Comparison of ENCODE assay signal across 7 mouse cellular contexts in the genomic region with DNA sequence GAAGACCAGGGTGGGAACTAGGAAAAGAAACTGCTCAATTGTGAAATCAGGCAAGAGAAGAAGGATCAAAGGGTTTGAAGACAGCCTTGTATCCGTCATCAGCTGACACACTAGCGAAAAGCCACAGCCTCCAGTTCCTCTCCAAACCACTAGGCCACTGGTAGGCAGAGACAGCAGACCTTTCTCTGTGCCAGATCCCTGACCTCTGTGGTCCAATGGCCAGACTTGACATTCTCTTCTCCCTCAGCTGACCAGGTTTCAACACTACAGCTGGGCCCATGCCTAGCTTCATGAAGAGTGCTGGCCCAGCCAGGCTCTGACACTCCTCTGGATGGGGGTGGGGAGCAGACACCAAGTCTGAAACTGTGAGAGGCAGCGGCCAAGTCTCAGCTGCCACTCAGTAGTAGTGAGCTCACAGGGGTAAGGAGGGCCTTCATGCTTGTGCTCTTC. TPM values are rescaled to one million over a fixed set of nuclear protein-coding genes. Genes with fewer than 3 reads are reported as not detected.
DNase-seq lines count a peak whose midpoint lies in the region; ATAC-seq and TF ChIP-seq lines count a peak whose summit lies in the region.

No protein-coding gene starts in this region.

- no peak for TF ChIP-seq POLR2A in myocyte (IDR thresholded peaks at IDR 0.05; ENCODE audit: insufficient read length, low read depth)

- no peak overlapping the region for H3K4me2 ChIP-seq in midbrain, embryonic 16.5 days (ENCODE audit: low read length)
- peak overlapping the region; percentile 32 for H3K4me2 ChIP-seq in myocyte (ENCODE audit: low read depth)

- no peak overlapping the region for H3K4me3 ChIP-seq in midbrain, embryonic 10.5 days
- H3K4me3 ChIP-seq in midbrain, embryonic 16.5 days (ENCODE audit: low read depth, low read length): no peak overlapping the region
- no peak overlapping the region for H3K4me3 ChIP-seq in myocyte

- H3K79me2 ChIP-seq in myocyte (ENCODE audit: control insufficient read depth, insufficient read depth): peaks cover 8% of the 10 kb centered on the region

- peaks cover 53% of the 10 kb centered on the region for H3K4me1 ChIP-seq in midbrain, embryonic 10.5 days
- H3K4me1 ChIP-seq in midbrain, embryonic 16.5 days (ENCODE audit: control insufficient read depth, insufficient read depth, low read length): peaks cover 5% of the 10 kb centered on the region

- 70% methylated on average over 3 of the region's 3 CpGs for WGBS in midbrain, embryonic 10.5 days
- WGBS in midbrain, embryonic 16.5 days: 72% methylated on average over 3 of the region's 3 CpGs

- peak overlapping the region; percentile 46; the same call in 1 of the 2 replicates for H3K27ac ChIP-seq in midbrain, embryonic 10.5 days (replicated peaks)
- H3K27ac ChIP-seq in midbrain, embryonic 16.5 days (ENCODE audit: low read length): no peak overlapping the region

- no peak overlapping the region for H3K9ac ChIP-seq in midbrain, embryonic 16.5 days (ENCODE audit: low read depth, low read length)

- H3K9me3 ChIP-seq in midbrain, embryonic 10.5 days (replicated peaks): no peaks in the 10 kb centered on the region; the same call in 1 of the 2 replicates
- no peaks in the 10 kb centered on the region for H3K9me3 ChIP-seq in midbrain, embryonic 16.5 days (replicated peaks; ENCODE audit: control insufficient read depth, low read length, poor library complexity, severe bottlenecking)

- DNase-seq in midbrain, embryonic 10.5 days (ENCODE audit: low spot score): peak; percentile 11
- DNase-seq in adrenal gland, postnatal 14 days: peak; percentile 90
- DNase-seq in gastrocnemius, postnatal 25 days: peak; percentile 86
- DNase-seq in kidney, postnatal 14 days: peak; percentile 21

- H3K36me3 ChIP-seq in midbrain, embryonic 10.5 days: peaks cover 34% of the 10 kb centered on the region
- no peaks in the 10 kb centered on the region for H3K36me3 ChIP-seq in midbrain, embryonic 16.5 days (ENCODE audit: control insufficient read depth, insufficient read depth, low read length)
- H3K36me3 ChIP-seq in myocyte (ENCODE audit: control insufficient read depth, insufficient read depth): no peaks in the 10 kb centered on the region

- ATAC-seq in midbrain, embryonic 16.5 days: no peak
- no peak for ATAC-seq in activated CD4-positive, CD25-positive, alpha-beta regulatory T cell, adult 4 months

- no peaks in the 10 kb centered on the region for H3K27me3 ChIP-seq in midbrain, embryonic 10.5 days (ENCODE audit: low read depth, poor library complexity, severe bottlenecking)
- no peaks in the 10 kb centered on the region for H3K27me3 ChIP-seq in midbrain, embryonic 16.5 days (ENCODE audit: control insufficient read depth, insufficient read depth, low read depth, low read length)
- no peaks in the 10 kb centered on the region for H3K27me3 ChIP-seq in myocyte (ENCODE audit: control insufficient read depth, insufficient read depth, insufficient read length)

- H3ac ChIP-seq in myocyte (ENCODE audit: control insufficient read depth, insufficient read length): no peak overlapping the region

TF ChIP-seq in myocyte, 11 proteins besides CTCF, POLR2A, EP300 and RAD21:
- no peak for TF ChIP-seq SRF (IDR thresholded peaks at IDR 0.05; ENCODE audit: control insufficient read depth, insufficient read length, low read depth)
- TF ChIP-seq TCF12 (IDR thresholded peaks at IDR 0.05; ENCODE audit: insufficient read depth, poor library complexity, severe bottlenecking): no peak
- peak; percentile 62 for TF ChIP-seq USF1 (IDR thresholded peaks at IDR 0.05; ENCODE audit: low read depth)
- TF ChIP-seq E2F4 (IDR thresholded peaks at IDR 0.05; ENCODE audit: insufficient read depth): no peak
- TF ChIP-seq MYOD1 (IDR thresholded peaks at IDR 0.05; ENCODE audit: control insufficient read depth in 1 of 3, insufficient read length in 2 of 3, low read depth in 2 of 3): peak in 1 of 3 experiments; percentile 18
- TF ChIP-seq POLR2AphosphoS2 (IDR thresholded peaks at IDR 0.05; ENCODE audit: insufficient read length, low read depth): no peak
- TF ChIP-seq MAX (IDR thresholded peaks at IDR 0.05; ENCODE audit: low read depth): no peak
- TF ChIP-seq REST (IDR thresholded peaks at IDR 0.05; ENCODE audit: insufficient read depth, insufficient read length): no peak
- peak; percentile 83 for TF ChIP-seq CEBPB (IDR thresholded peaks at IDR 0.05; ENCODE audit: insufficient read depth, poor library complexity, severe bottlenecking)
- TF ChIP-seq TCF3 (IDR thresholded peaks at IDR 0.05; ENCODE audit: insufficient read length, low read depth): no peak
- TF ChIP-seq MYOG (IDR thresholded peaks at IDR 0.05; ENCODE audit: control insufficient read depth in 1 of 3, insufficient read depth in 1 of 3, insufficient read length in 2 of 3, low read depth in 2 of 3): peak in 2 of 3 experiments; percentile 31 to 74

RNA-seq across cellular contexts. Expression of a gene that starts 7.0 kb away (rescaled TPM):
- polyA plus RNA-seq in midbrain, embryonic 10.5 days (2016; fragmentation: Nextera tagmentation; extraction: Ambion mirVana): 47.7 and 49.5 TPM in 2 replicates
- polyA plus RNA-seq in midbrain, embryonic 16.5 days (2015; fragmentation: Nextera tagmentation; extraction: Ambion mirVana): 36.7 and 41.2 TPM in 2 replicates
- 253 and 270 TPM in 2 replicates for total RNA-seq in adrenal gland, postnatal 14 days (2021)
- total RNA-seq in gastrocnemius, postnatal 25 days (2021): 100 to 1,000 TPM; 235 to 264 TPM
- polyA plus RNA-seq in myocyte (2012; fragmentation: generic; extraction: Trizol): 85.6 TPM
- polyA plus RNA-seq in activated CD4-positive, CD25-positive, alpha-beta regulatory T cell, adult 4 months (2017; shearing (Covaris generic)): 10 to 100 TPM; 10.5 to 13.4 TPM

Comparison
In these comparisons a context has a peak if more than half of its experiments do, and no peak if none do; other contexts are left out.
1. DNase-seq: peak in every context shown above with its lines; median percentile 90 in adrenal gland, postnatal 14 days; 86 in gastrocnemius, postnatal 25 days; 21 in kidney, postnatal 14 days; 11 in midbrain, embryonic 10.5 days.